Mouse (Mus musculus) CH12.LX (cell line): Measurements from ENCODE around the gene Iqcc.

Experiments
- CHD2 ChIP-seq: IDR thresholded peaks from 2 replicates; pipeline ENCODE4 v1.6.1; 2011; ENCODE audit warnings: low read length, improper control_type of control experiment
- CTCF ChIP-seq, 2 experiments: IDR thresholded peaks in 1 of 2; conservative IDR thresholded peaks in 1 of 2; 2 replicates each; pipeline ENCODE4 v1.5.1; 2011 to 2012; ENCODE audit warnings: low read depth in 2 of 2, low read length in 2 of 2, improper control_type of control experiment in 1 of 2, inconsistent platforms in 1 of 2, mild to moderate bottlenecking in 1 of 2, moderate library complexity in 1 of 2
- E2F4 ChIP-seq: IDR thresholded peaks from 2 replicates; pipeline ENCODE4 v1.6.1; 2011; ENCODE audit warnings: low read depth, low read length, improper control_type of control experiment; ENCODE audit not compliant: insufficient replicate concordance
- EP300 ChIP-seq: IDR thresholded peaks from 2 replicates; pipeline ENCODE4 v1.6.1; 2011; ENCODE audit warnings: low read length, improper control_type of control experiment
- ETS1 ChIP-seq: conservative IDR thresholded peaks from 2 replicates; pipeline ENCODE4 v1.6.1; 2012; ENCODE audit warnings: low read depth, mild to moderate bottlenecking, inconsistent platforms, low read length, improper control_type of control experiment, moderate library complexity
- GABPA ChIP-seq: IDR thresholded peaks from 2 replicates; pipeline ENCODE4 v1.6.1; 2012; ENCODE audit warnings: low read depth, low read length, improper control_type of control experiment, inconsistent platforms; ENCODE audit not compliant: insufficient replicate concordance
- MAX ChIP-seq: IDR thresholded peaks from 2 replicates; pipeline ENCODE4 v1.6.1; 2011; ENCODE audit warnings: low read length, improper control_type of control experiment
- MEF2A ChIP-seq: IDR thresholded peaks from 2 replicates; pipeline ENCODE4 v1.6.1; 2014; ENCODE audit warnings: low read depth, mild to moderate bottlenecking, inconsistent platforms, low read length, improper control_type of control experiment, borderline replicate concordance
- MXI1 ChIP-seq: IDR thresholded peaks from 2 replicates; pipeline ENCODE4 v1.6.1; 2011; ENCODE audit warnings: mild to moderate bottlenecking, low read depth, low read length, improper control_type of control experiment
- POLR2A ChIP-seq: IDR thresholded peaks from 2 replicates; pipeline ENCODE4 v1.6.1; 2011; ENCODE audit warnings: low read depth, mild to moderate bottlenecking, improper control_type of control experiment, low read length
- SIN3A ChIP-seq: IDR thresholded peaks from 2 replicates; pipeline ENCODE4 v1.6.1; 2012; ENCODE audit warnings: low read length, improper control_type of control experiment, inconsistent platforms
- ZNF384 ChIP-seq: IDR thresholded peaks from 2 replicates; pipeline ENCODE4 v1.6.1; 2012; ENCODE audit warnings: low read depth, low read length, improper control_type of control experiment, inconsistent platforms

DNA sequence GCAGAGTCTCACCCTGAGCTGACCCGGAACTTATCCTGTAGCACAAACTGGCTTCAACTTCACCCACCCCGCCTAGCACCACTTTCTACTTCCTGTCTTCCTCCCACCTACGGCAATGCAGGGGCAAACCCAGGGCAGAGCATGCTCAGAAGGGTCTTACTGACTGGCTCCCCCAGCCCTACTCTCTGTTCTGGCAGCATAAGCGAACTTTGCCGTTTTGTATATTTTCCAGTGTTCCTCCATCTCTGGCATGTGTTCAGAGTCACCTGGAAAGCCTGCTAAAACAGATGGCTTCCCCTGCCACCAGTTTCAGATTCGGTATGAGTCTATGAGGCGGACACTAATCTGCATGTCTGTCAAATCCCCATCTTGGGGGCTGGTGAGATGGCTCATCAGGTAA lies 38.6 kb downstream of the Iqcc start:
- TF ChIP-seq CTCF (conservative IDR thresholded peaks at IDR 0.05 in 1 of 2, IDR thresholded peaks at IDR 0.05 in 1 of 2; ENCODE audit: low read depth in 2 of 2, low read length in 2 of 2) (no peak; a peak in 1 of 4 replicates), MEF2A (peak; percentile 93), CHD2 (peak; percentile 81), POLR2A (peak; percentile 45; the same call in 1 of the 2 replicates), MXI1 (peak; percentile 65; the same call in 1 of the 2 replicates), EP300 (peak; percentile 94), GABPA (no peak), MAX (peak; percentile 90), ZNF384 (peak; percentile 53), SIN3A (peak; percentile 93; the same call in 1 of the 2 replicates), E2F4 (no peak), ETS1 (peak; percentile 99)
